Mouse (Mus musculus) gastrocnemius, adult 2 months (tissue): ENCODE measurements around the gene Ahrr. TPM values are rescaled to one million over a fixed set of nuclear protein-coding genes. Genes with fewer than 3 reads are reported as not detected.

Experiments
- DNase-seq: peaks from one replicate; pipeline ENCODE4 v3.0.0; 2022
- H3K27ac ChIP-seq: fragments of 200-600 bp; 2 replicates; pipeline ENCODE4 v1.8.1; 2022; ENCODE audit warnings: mild to moderate bottlenecking
- H3K4me3 ChIP-seq: fragments of 200-600 bp; 2 replicates; pipeline ENCODE4 v1.8.1; 2022; ENCODE audit warnings: mild to moderate bottlenecking, moderate library complexity
- CTCF ChIP-seq: fragments of 200-600 bp; IDR thresholded peaks from 2 replicates; pipeline ENCODE4 v1.8.1; 2022; ENCODE audit warnings: antibody characterized with exemption, mild to moderate bottlenecking, moderate library complexity
- intact Hi-C: fragments of 180-260 bp; cut with DNase I; formaldehyde crosslinking; loops from one replicate; pipeline ENCODE4 v1.15.1; 2025
- total RNA-seq, 2 experiments: library from RNA; stranded (reverse); gene quantifications; 2 replicates each; pipeline ENCODE4 v1.2.3; 2021

The Ahrr gene
- total RNA-seq, 2 experiments from 2014 or later: not detected

GRCm38 (mm10) chr13:74296376-74296775, 4.2 kb upstream of the Ahrr start:
- TF ChIP-seq CTCF: no peak
- no peak for DNase-seq
- intact Hi-C loops: no loop called here
- Histone ChIP-seq H3K4me3 (no peak overlapping the region), H3K27ac (no peak overlapping the region)

GRCm38 (mm10) chr13:74289646-74290045, 2.5 kb downstream of the Ahrr start:
- no peak for DNase-seq

GRCm38 (mm10) chr13:74282299-74282698, 9.8 kb downstream of the Ahrr start:
- DNase-seq: no peak
- intact Hi-C loops: no loop called here
- Histone ChIP-seq H3K27ac (no peak overlapping the region), H3K4me3 (no peak overlapping the region)
- TF ChIP-seq CTCF: no peak

More at GRCm38 (mm10) chr13:74289646-74290045, 2.5 kb downstream of the Ahrr start:
- no peak for TF ChIP-seq CTCF
- intact Hi-C loops: no loop called here
- Histone ChIP-seq H3K27ac (no peak overlapping the region), H3K4me3 (no peak overlapping the region)

- DNase-seq: no peak
- no peak for TF ChIP-seq CTCF
- intact Hi-C loops: no loop called here
- Histone ChIP-seq H3K27ac (no peak overlapping the region), H3K4me3 (no peak overlapping the region)
Observed at GRCm38 (mm10) chr13:74275726-74276125, 16.4 kb downstream of the Ahrr start.

- peak; percentile 40 for TF ChIP-seq CTCF
- peak; percentile 25 for DNase-seq
- Histone ChIP-seq H3K4me3 (peak overlapping the region; percentile 70), H3K27ac (peak overlapping the region; percentile 73)
- intact Hi-C loops: no loop called here
Observed at GRCm38 (mm10) chr13:74260231-74260992, 31.7 kb downstream of the Ahrr start.

GRCm38 (mm10) chr13:74259460-74260230, 32.5 kb downstream of the Ahrr start:
- no peak for TF ChIP-seq CTCF
- H3K27ac ChIP-seq: peak overlapping the region; percentile 73
- intact Hi-C loops: no loop called here

GRCm38 (mm10) chr13:74246494-74246893, 45.6 kb downstream of the Ahrr start:
- Histone ChIP-seq H3K27ac (no peak overlapping the region), H3K4me3 (no peak overlapping the region)
- TF ChIP-seq CTCF: no peak
- intact Hi-C loops: no loop called here
- no peak for DNase-seq

More at GRCm38 (mm10) chr13:74259460-74260230, 32.5 kb downstream of the Ahrr start:
- H3K4me3 ChIP-seq: peak overlapping the region; percentile 70
- peak; percentile 72 for DNase-seq

GRCm38 (mm10) chr13:74245899-74246231, 46.3 kb downstream of the Ahrr start:
- Histone ChIP-seq H3K27ac (peak overlapping the region; percentile 48), H3K4me3 (peak overlapping the region; percentile 53)
- intact Hi-C loops: no loop called here
- no peak for TF ChIP-seq CTCF
- no peak for DNase-seq

- intact Hi-C loops: no loop called here
- peak overlapping the region; percentile 48 for H3K27ac ChIP-seq
- H3K4me3 ChIP-seq: peak overlapping the region; percentile 53
- TF ChIP-seq CTCF: no peak
- DNase-seq: peak; percentile 76
Observed at GRCm38 (mm10) chr13:74245214-74245898, 46.8 kb downstream of the Ahrr start.

GRCm38 (mm10) chr13:74237574-74237973, 54.6 kb downstream of the Ahrr start:
- intact Hi-C loops: no loop called here
- no peak for DNase-seq
- Histone ChIP-seq H3K4me3 (no peak overlapping the region), H3K27ac (no peak overlapping the region)
- no peak for TF ChIP-seq CTCF

- Histone ChIP-seq H3K27ac (no peak overlapping the region), H3K4me3 (no peak overlapping the region)
- DNase-seq: no peak
- intact Hi-C loops: no loop called here
- TF ChIP-seq CTCF: no peak
Observed at GRCm38 (mm10) chr13:74220659-74221058, 71.5 kb downstream of the Ahrr start.

- no peak for TF ChIP-seq CTCF
- no peak for DNase-seq
- H3K27ac ChIP-seq: no peak overlapping the region
- no peak overlapping the region for H3K4me3 ChIP-seq
- intact Hi-C loops: no loop called here
Observed at GRCm38 (mm10) chr13:74218441-74218840, 73.7 kb downstream of the Ahrr start.

GRCm38 (mm10) chr13:74208986-74209345, 83.2 kb downstream of the Ahrr start:
- Histone ChIP-seq H3K27ac (peak overlapping the region; percentile 97), H3K4me3 (peak overlapping the region; percentile 84)
- DNase-seq: peak; percentile 30
- intact Hi-C loops: loop anchor here (5.0 kb wide), 1 partner anchor 93 kb away; no protein-coding TSS in a partner anchor
- no peak for TF ChIP-seq CTCF
